Mouse (Mus musculus) liver, embryonic 14.5 days (tissue): ENCODE results near the gene Uhmk1.

ENCODE experiments used
- CTCF ChIP-seq: IDR thresholded peaks from 2 replicates; pipeline ENCODE4 v1.5.1; 2016; ENCODE audit warnings: antibody characterized with exemption, low read depth, control low read depth
- EP300 ChIP-seq: IDR thresholded peaks from 2 replicates; pipeline ENCODE4 v1.6.1; 2016; ENCODE audit warnings: antibody characterized with exemption, low read depth

DNA sequence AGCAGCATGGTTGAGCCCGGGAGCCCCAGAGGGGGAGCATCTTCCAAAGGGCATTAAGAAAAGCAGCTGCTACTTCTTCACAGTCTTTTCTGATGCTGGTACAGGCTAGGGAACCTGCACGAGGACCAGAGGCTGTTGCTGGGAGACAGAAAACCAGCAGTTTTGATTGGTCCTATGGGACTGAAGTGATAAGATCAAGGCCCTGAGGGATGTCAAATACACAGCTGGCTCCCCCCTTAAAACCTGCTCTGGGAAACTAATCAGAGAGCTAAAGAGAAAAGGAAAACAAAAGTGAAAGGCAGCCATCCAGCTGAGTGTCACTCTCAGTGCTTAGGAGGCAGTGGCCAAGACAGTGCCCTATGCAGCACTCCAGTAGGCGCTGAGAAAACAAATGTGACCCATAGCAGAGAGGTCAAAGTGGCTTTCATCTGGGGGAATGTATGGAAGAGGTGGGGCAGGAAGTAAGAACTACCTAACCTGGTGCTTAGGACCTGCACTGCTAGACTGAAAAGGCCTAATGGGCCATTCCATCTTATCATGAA, 54.7 kb downstream of the Uhmk1 start:
- TF ChIP-seq CTCF (no peak), EP300 (no peak)
